Mouse (Mus musculus): ENCODE measurements around the gene Bahd1. TPM values are rescaled to one million over a fixed set of nuclear protein-coding genes. Genes with fewer than 3 reads are reported as not detected.
A peak's percentile ranks its signal among the peaks of the same experiment; 100 is the strongest.

Bahd1 gene
- 22.2 and 26.0 TPM in 2 replicates for polyA plus RNA-seq (2012; rRNA removed)

- TF ChIP-seq CTCF (IDR thresholded peaks at IDR 0.05; ENCODE audit: extremely low read depth, insufficient read depth, insufficient read length, insufficient replicate concordance) (no peak), POLR2A (IDR thresholded peaks at IDR 0.05; ENCODE audit: low read depth, low read length) (no peak)
- 7% methylated on average over 32 of the region's 32 CpGs for WGBS
- H3K27ac ChIP-seq (ENCODE audit: insufficient read depth, low read length) = no peak within 1 kb of the TSS
- H3K4me1 ChIP-seq (ENCODE audit: control insufficient read depth, insufficient read depth, insufficient read length) = peaks cover 30% of the 10 kb centered on the region
- H3K36me3 ChIP-seq (ENCODE audit: control insufficient read depth, insufficient read depth, low read length) = no peaks in the 10 kb centered on the region
- H3K4me3 ChIP-seq (ENCODE audit: extremely low read depth, insufficient read depth, insufficient read length) = peak within 1 kb of the TSS; percentile 51
- H3K27me3 ChIP-seq (ENCODE audit: control insufficient read depth, insufficient read depth, low read length) = peaks cover 10% of the 10 kb centered on the region
- no peak for DNase-seq (ENCODE audit: low read depth in 1 of 2, low spot score in 2 of 2)
Observed at GRCm38 (mm10) chr2:118899981-118900825, at the start of gene Bahd1. Bahd1 (plus strand) TSS chr2:118900377.

GRCm38 (mm10) chr2:118851756-118852155 lies 48.4 kb upstream of the Bahd1 start:
- TF ChIP-seq CTCF (IDR thresholded peaks at IDR 0.05; ENCODE audit: extremely low read depth, insufficient read depth, insufficient read length, insufficient replicate concordance) (no peak), POLR2A (IDR thresholded peaks at IDR 0.05; ENCODE audit: low read depth, low read length) (no peak)
- no peak overlapping the region for H3K4me3 ChIP-seq (ENCODE audit: extremely low read depth, insufficient read depth, insufficient read length)
- H3K36me3 ChIP-seq (ENCODE audit: control insufficient read depth, insufficient read depth, low read length) = no peaks in the 10 kb centered on the region
- no peaks in the 10 kb centered on the region for H3K27me3 ChIP-seq (ENCODE audit: control insufficient read depth, insufficient read depth, low read length)
- WGBS = 85% methylated on average over 2 of the region's 3 CpGs
- no peaks in the 10 kb centered on the region for H3K4me1 ChIP-seq (ENCODE audit: control insufficient read depth, insufficient read depth, insufficient read length)
- H3K27ac ChIP-seq (ENCODE audit: insufficient read depth, low read length) = no peak overlapping the region
- no peak for DNase-seq (ENCODE audit: low read depth in 1 of 2, low spot score in 2 of 2)

- H3K27ac ChIP-seq (ENCODE audit: insufficient read depth, low read length) = peak within 1 kb of the TSS; percentile 72
- no peaks in the 10 kb centered on the region for H3K27me3 ChIP-seq (ENCODE audit: control insufficient read depth, insufficient read depth, low read length)
- H3K4me1 ChIP-seq (ENCODE audit: control insufficient read depth, insufficient read depth, insufficient read length) = no peaks in the 10 kb centered on the region
- H3K36me3 ChIP-seq (ENCODE audit: control insufficient read depth, insufficient read depth, low read length) = no peaks in the 10 kb centered on the region
- peak; percentile 65 for TF ChIP-seq POLR2A (IDR thresholded peaks at IDR 0.05; ENCODE audit: low read depth, low read length)
- TF ChIP-seq CTCF (IDR thresholded peaks at IDR 0.05; ENCODE audit: extremely low read depth, insufficient read depth, insufficient read length, insufficient replicate concordance) = no peak
- H3K4me3 ChIP-seq (ENCODE audit: extremely low read depth, insufficient read depth, insufficient read length) = peak within 1 kb of the TSS; percentile 82
- DNase-seq (ENCODE audit: low read depth in 1 of 2, low spot score in 2 of 2) = peak; percentile 81 to 87
- 1% methylated on average over 34 of the region's 34 CpGs for WGBS
Observed at GRCm38 (mm10) chr2:118861454-118862339, 38.5 kb upstream of the Bahd1 start, which contains the start of gene Ivd. Ivd (plus strand) TSS chr2:118861954.

GRCm38 (mm10) chr2:118862340-118862675 lies 37.9 kb upstream of the Bahd1 start:
- no peaks in the 10 kb centered on the region for H3K4me1 ChIP-seq (ENCODE audit: control insufficient read depth, insufficient read depth, insufficient read length)
- TF ChIP-seq CTCF (IDR thresholded peaks at IDR 0.05; ENCODE audit: extremely low read depth, insufficient read depth, insufficient read length, insufficient replicate concordance) (no peak), POLR2A (IDR thresholded peaks at IDR 0.05; ENCODE audit: low read depth, low read length) (no peak)

GRCm38 (mm10) chr2:118870601-118871000 lies 29.6 kb upstream of the Bahd1 start:
- H3K27ac ChIP-seq (ENCODE audit: insufficient read depth, low read length) = no peak overlapping the region
- WGBS = 88% methylated on average over 3 of the region's 3 CpGs
- H3K4me1 ChIP-seq (ENCODE audit: control insufficient read depth, insufficient read depth, insufficient read length) = no peaks in the 10 kb centered on the region
- no peak overlapping the region for H3K4me3 ChIP-seq (ENCODE audit: extremely low read depth, insufficient read depth, insufficient read length)
- no peak for DNase-seq (ENCODE audit: low read depth in 1 of 2, low spot score in 2 of 2)
- H3K36me3 ChIP-seq (ENCODE audit: control insufficient read depth, insufficient read depth, low read length) = peaks cover 13% of the 10 kb centered on the region
- TF ChIP-seq CTCF (IDR thresholded peaks at IDR 0.05; ENCODE audit: extremely low read depth, insufficient read depth, insufficient read length, insufficient replicate concordance) = no peak
- no peaks in the 10 kb centered on the region for H3K27me3 ChIP-seq (ENCODE audit: control insufficient read depth, insufficient read depth, low read length)

More at GRCm38 (mm10) chr2:118862340-118862675, 37.9 kb upstream of the Bahd1 start:
- H3K36me3 ChIP-seq (ENCODE audit: control insufficient read depth, insufficient read depth, low read length) = no peaks in the 10 kb centered on the region
- no peaks in the 10 kb centered on the region for H3K27me3 ChIP-seq (ENCODE audit: control insufficient read depth, insufficient read depth, low read length)
- H3K4me3 ChIP-seq (ENCODE audit: extremely low read depth, insufficient read depth, insufficient read length) = peak overlapping the region; percentile 82
- DNase-seq (ENCODE audit: low read depth in 1 of 2, low spot score in 2 of 2) = no peak
- peak overlapping the region; percentile 72; the same call in 1 of the 2 replicates for H3K27ac ChIP-seq (ENCODE audit: insufficient read depth, low read length)
- WGBS = 68% methylated on average over 3 of the region's 3 CpGs

GRCm38 (mm10) chr2:118871032-118871431 lies 29.1 kb upstream of the Bahd1 start:
- no peak for TF ChIP-seq CTCF (IDR thresholded peaks at IDR 0.05; ENCODE audit: extremely low read depth, insufficient read depth, insufficient read length, insufficient replicate concordance)
- TF ChIP-seq POLR2A (IDR thresholded peaks at IDR 0.05; ENCODE audit: low read depth, low read length) = no peak
- H3K27ac ChIP-seq (ENCODE audit: insufficient read depth, low read length) = no peak overlapping the region
- WGBS = 80% methylated on average over 1 of the region's 1 CpGs

More at GRCm38 (mm10) chr2:118871032-118871431, 29.1 kb upstream of the Bahd1 start:
- H3K27me3 ChIP-seq (ENCODE audit: control insufficient read depth, insufficient read depth, low read length) = no peaks in the 10 kb centered on the region
- no peaks in the 10 kb centered on the region for H3K4me1 ChIP-seq (ENCODE audit: control insufficient read depth, insufficient read depth, insufficient read length)
- peaks cover 13% of the 10 kb centered on the region for H3K36me3 ChIP-seq (ENCODE audit: control insufficient read depth, insufficient read depth, low read length)
- no peak for DNase-seq (ENCODE audit: low read depth in 1 of 2, low spot score in 2 of 2)
- H3K4me3 ChIP-seq (ENCODE audit: extremely low read depth, insufficient read depth, insufficient read length) = no peak overlapping the region

Data from spleen, adult 2 months (tissue).